Comparison of ENCODE assay signal across 20 mouse cellular contexts in genomic region chr16:84744703-84745490, GRCm38 (mm10). TPM values are rescaled to one million over a fixed set of nuclear protein-coding genes. Genes with fewer than 3 reads are reported as not detected.
A peak's percentile ranks its signal among the peaks of the same experiment; 100 is the strongest.
DNase-seq lines count a peak whose midpoint lies in the region; ATAC-seq and TF ChIP-seq lines count a peak whose summit lies in the region.
"Had no signal": no experiment of that assay in that cellular context is flagged by ENCODE, and none has a peak within 500 bp of the region (broad histone marks: within the 10 kb centered on the region; RNA-seq: fewer than 3 reads in every experiment).

No protein-coding gene starts in this region.

- no peak overlapping the region for H3K4me3 ChIP-seq in embryonic facial prominence, embryonic 14.5 days (ENCODE audit: low read depth, low read length)
- H3K4me3 ChIP-seq in embryonic facial prominence, embryonic 10.5 days: no peak overlapping the region
- H3K4me3 ChIP-seq in heart, embryonic 16.5 days (ENCODE audit: low read length): no peak overlapping the region
- H3K4me3 ChIP-seq in lung, embryonic 16.5 days (ENCODE audit: low read length): no peak overlapping the region
- H3K4me3 ChIP-seq in forebrain, embryonic 16.5 days (replicated peaks; ENCODE audit: low read length): no peak overlapping the region
- H3K4me3 ChIP-seq in kidney, adult 2 months (ENCODE audit: insufficient read depth, low read depth, low read length): no peak overlapping the region
- H3K4me3 ChIP-seq: heart, embryonic 15.5 days; limb, embryonic 10.5 days; liver, embryonic 15.5 days; stomach, embryonic 15.5 days had no signal

- H3K4me1 ChIP-seq in embryonic facial prominence, embryonic 14.5 days (ENCODE audit: control insufficient read depth, insufficient read depth, low read length): no peaks in the 10 kb centered on the region
- H3K4me1 ChIP-seq in embryonic facial prominence, embryonic 10.5 days: no peaks in the 10 kb centered on the region
- peaks cover 2% of the 10 kb centered on the region; the same call in 1 of the 2 replicates for H3K4me1 ChIP-seq in heart, embryonic 16.5 days (ENCODE audit: control insufficient read depth, insufficient read depth, low read length)
- no peaks in the 10 kb centered on the region for H3K4me1 ChIP-seq in lung, embryonic 16.5 days (replicated peaks; ENCODE audit: control insufficient read depth, insufficient read depth, low read length)
- H3K4me1 ChIP-seq in forebrain, embryonic 16.5 days (replicated peaks; ENCODE audit: control insufficient read depth, insufficient read depth, low read length): no peaks in the 10 kb centered on the region
- H3K4me1 ChIP-seq in kidney, adult 2 months (ENCODE audit: control insufficient read depth, insufficient read depth, low read length): no peaks in the 10 kb centered on the region
- H3K4me1 ChIP-seq: limb, embryonic 10.5 days; liver, embryonic 15.5 days; stomach, embryonic 15.5 days had no signal

- WGBS in embryonic facial prominence, embryonic 14.5 days: 68% methylated on average over 10 of the region's 10 CpGs
- 79% methylated on average over 10 of the region's 10 CpGs for WGBS in embryonic facial prominence, embryonic 10.5 days
- 57% methylated on average over 9 of the region's 10 CpGs for WGBS in heart, embryonic 16.5 days
- WGBS in lung, embryonic 16.5 days: 36% methylated on average over 10 of the region's 10 CpGs
- WGBS in forebrain, embryonic 16.5 days: 45% methylated on average over 10 of the region's 10 CpGs
- 54% methylated on average over 10 of the region's 10 CpGs for WGBS in kidney, adult 2 months

- no peak overlapping the region for H3K27ac ChIP-seq in embryonic facial prominence, embryonic 14.5 days (replicated peaks; ENCODE audit: low read depth, low read length)
- H3K27ac ChIP-seq in embryonic facial prominence, embryonic 10.5 days (replicated peaks): no peak overlapping the region
- no peak overlapping the region for H3K27ac ChIP-seq in heart, embryonic 16.5 days (ENCODE audit: low read length)
- H3K27ac ChIP-seq in lung, embryonic 16.5 days (ENCODE audit: low read length): no peak overlapping the region
- no peak overlapping the region for H3K27ac ChIP-seq in forebrain, embryonic 16.5 days (ENCODE audit: low read length)
- H3K27ac ChIP-seq in kidney, adult 2 months (ENCODE audit: insufficient read depth, low read depth, low read length): no peak overlapping the region
- H3K27ac ChIP-seq: heart, embryonic 15.5 days; limb, embryonic 10.5 days; liver, embryonic 15.5 days; stomach, embryonic 15.5 days had no signal

- H3K4me2 ChIP-seq in embryonic facial prominence, embryonic 14.5 days (ENCODE audit: low read depth, low read length): no peak overlapping the region
- peak overlapping the region; percentile 23; the same call in 1 of the 2 replicates for H3K4me2 ChIP-seq in heart, embryonic 16.5 days (ENCODE audit: low read depth, low read length)
- H3K4me2 ChIP-seq in lung, embryonic 16.5 days (ENCODE audit: low read depth, low read length): no peak overlapping the region
- H3K4me2 ChIP-seq in forebrain, embryonic 16.5 days (ENCODE audit: low read length): no peak overlapping the region
- H3K4me2 ChIP-seq: heart, embryonic 15.5 days; liver, embryonic 15.5 days; stomach, embryonic 15.5 days had no signal

- no peaks in the 10 kb centered on the region for H3K9me3 ChIP-seq in embryonic facial prominence, embryonic 14.5 days (ENCODE audit: control insufficient read depth, low read length)
- H3K9me3 ChIP-seq in embryonic facial prominence, embryonic 10.5 days: no peaks in the 10 kb centered on the region
- H3K9me3 ChIP-seq in heart, embryonic 16.5 days (replicated peaks; ENCODE audit: control insufficient read depth, low read length): no peaks in the 10 kb centered on the region
- H3K9me3 ChIP-seq in lung, embryonic 16.5 days (ENCODE audit: control insufficient read depth, low read length): no peaks in the 10 kb centered on the region
- H3K9me3 ChIP-seq in forebrain, embryonic 16.5 days (ENCODE audit: control insufficient read depth, low read length): no peaks in the 10 kb centered on the region
- H3K9me3 ChIP-seq: heart, embryonic 15.5 days; limb, embryonic 10.5 days; liver, embryonic 15.5 days; stomach, embryonic 15.5 days had no signal

- H3K27me3 ChIP-seq in embryonic facial prominence, embryonic 14.5 days (replicated peaks; ENCODE audit: control insufficient read depth, insufficient read depth, low read length): no peaks in the 10 kb centered on the region
- H3K27me3 ChIP-seq in embryonic facial prominence, embryonic 10.5 days (replicated peaks; ENCODE audit: low read depth, poor library complexity, severe bottlenecking): no peaks in the 10 kb centered on the region
- H3K27me3 ChIP-seq in heart, embryonic 16.5 days (ENCODE audit: control insufficient read depth, insufficient read depth, low read length): no peaks in the 10 kb centered on the region
- no peaks in the 10 kb centered on the region for H3K27me3 ChIP-seq in lung, embryonic 16.5 days (ENCODE audit: control insufficient read depth, insufficient read depth, low read depth, low read length)
- no peaks in the 10 kb centered on the region for H3K27me3 ChIP-seq in forebrain, embryonic 16.5 days (replicated peaks; ENCODE audit: control insufficient read depth, insufficient read depth, low read length)
- H3K27me3 ChIP-seq in kidney, adult 2 months (replicated peaks; ENCODE audit: control insufficient read depth, insufficient read depth, low read length): no peaks in the 10 kb centered on the region
- H3K27me3 ChIP-seq: heart, embryonic 15.5 days; liver, embryonic 15.5 days; stomach, embryonic 15.5 days had no signal

- no peaks in the 10 kb centered on the region for H3K36me3 ChIP-seq in embryonic facial prominence, embryonic 14.5 days (ENCODE audit: control insufficient read depth, insufficient read depth, low read length)
- no peaks in the 10 kb centered on the region for H3K36me3 ChIP-seq in embryonic facial prominence, embryonic 10.5 days (replicated peaks)
- no peaks in the 10 kb centered on the region for H3K36me3 ChIP-seq in heart, embryonic 16.5 days (ENCODE audit: control insufficient read depth, insufficient read depth)
- H3K36me3 ChIP-seq in lung, embryonic 16.5 days (ENCODE audit: control insufficient read depth, insufficient read depth, low read length): no peaks in the 10 kb centered on the region
- no peaks in the 10 kb centered on the region for H3K36me3 ChIP-seq in forebrain, embryonic 16.5 days (ENCODE audit: control insufficient read depth, insufficient read depth)
- H3K36me3 ChIP-seq in kidney, adult 2 months (ENCODE audit: control insufficient read depth, insufficient read depth, low read length): no peaks in the 10 kb centered on the region
- H3K36me3 ChIP-seq: heart, embryonic 15.5 days; limb, embryonic 10.5 days; liver, embryonic 15.5 days; stomach, embryonic 15.5 days had no signal

- ATAC-seq in embryonic facial prominence, embryonic 14.5 days (ENCODE audit: low read depth): no peak
- ATAC-seq in heart, embryonic 16.5 days (replicated peaks; ENCODE audit: extremely low read depth, insufficient read depth, low FRiP score): no peak
- peak; percentile 34; the same call in 1 of the 2 replicates for ATAC-seq in lung, embryonic 16.5 days (ENCODE audit: low read depth)
- 0 out of 2 replicates have a peak, but pooled peaks have one; percentile 28 for ATAC-seq in forebrain, embryonic 16.5 days
- ATAC-seq: inflammation-experienced regulatory T-cells, adult 6 months had no signal

- TF ChIP-seq POLR2A in kidney, adult 2 months (IDR thresholded peaks at IDR 0.05; ENCODE audit: low read depth, low read length): no peak

- no peak for TF ChIP-seq CTCF in kidney, adult 2 months (conservative IDR thresholded peaks at IDR 0.05; ENCODE audit: insufficient read depth, insufficient read length, low read depth, low read length)

- no peak overlapping the region for H3K9ac ChIP-seq in embryonic facial prominence, embryonic 14.5 days (ENCODE audit: low read depth, low read length)
- no peak overlapping the region for H3K9ac ChIP-seq in heart, embryonic 16.5 days (ENCODE audit: low read length)
- H3K9ac ChIP-seq in lung, embryonic 16.5 days (ENCODE audit: low read length): no peak overlapping the region
- H3K9ac ChIP-seq in forebrain, embryonic 16.5 days (replicated peaks; ENCODE audit: low read depth, low read length): no peak overlapping the region
- H3K9ac ChIP-seq: heart, embryonic 15.5 days; liver, embryonic 15.5 days; stomach, embryonic 15.5 days had no signal

- DNase-seq in embryonic facial prominence, embryonic 14.5 days (ENCODE audit: low spot score): peak; percentile 12
- DNase-seq in embryonic facial prominence, embryonic 10.5 days (ENCODE audit: low spot score): no peak
- DNase-seq in heart, postnatal 4 days: no peak
- DNase-seq in lung, postnatal 10 days: no peak
- no peak for DNase-seq in kidney, adult 2 months
- DNase-seq: adrenal gland, postnatal 25 days; cerebellum, postnatal 14 days; gastrocnemius, postnatal 10 days; right cerebral cortex, adult 18-20 months; spleen, adult 18-20 months; thymus, postnatal 14 days had no signal

RNA-seq across cellular contexts. Expression of gene Mrpl39, which starts 9.4 kb away (rescaled TPM):
- polyA plus RNA-seq in embryonic facial prominence, embryonic 14.5 days (2014; fragmentation: Nextera tagmentation; extraction: Ambion mirVana): 43.0 and 44.0 TPM in 2 replicates
- polyA plus RNA-seq in embryonic facial prominence, embryonic 10.5 days (2016; fragmentation: Nextera tagmentation; extraction: Ambion mirVana): 55.0 and 57.9 TPM in 2 replicates
- 51.9 and 53.4 TPM in 2 replicates for polyA plus RNA-seq in heart, embryonic 16.5 days (2015; fragmentation: Nextera tagmentation; extraction: Ambion mirVana)
- 10 to 100 TPM; 31.7 to 32.2 TPM for total RNA-seq in heart, postnatal 4 days (2021)
- 44.2 and 47.0 TPM in 2 replicates for polyA plus RNA-seq in lung, embryonic 16.5 days (2015; fragmentation: Nextera tagmentation; extraction: Ambion mirVana)
- polyA plus RNA-seq in forebrain, embryonic 16.5 days (2015; fragmentation: Nextera tagmentation; extraction: Ambion mirVana): 32.5 and 34.2 TPM in 2 replicates
- 26.6 and 34.1 TPM in 2 replicates for polyA plus RNA-seq in kidney, adult 2 months (2012; rRNA removed)

RNA-seq across cellular contexts. Expression of gene Jam2, which starts 29.0 kb away (rescaled TPM):
- polyA plus RNA-seq in embryonic facial prominence, embryonic 14.5 days (2014; fragmentation: Nextera tagmentation; extraction: Ambion mirVana): 21.2 and 21.6 TPM in 2 replicates
- 9.6 and 14.3 TPM in 2 replicates for polyA plus RNA-seq in embryonic facial prominence, embryonic 10.5 days (2016; fragmentation: Nextera tagmentation; extraction: Ambion mirVana)
- 8.5 and 9.8 TPM in 2 replicates for polyA plus RNA-seq in heart, embryonic 16.5 days (2015; fragmentation: Nextera tagmentation; extraction: Ambion mirVana)
- 10 to 100 TPM; 32.2 to 33.9 TPM for total RNA-seq in heart, postnatal 4 days (2021)
- 14.6 and 15.2 TPM in 2 replicates for polyA plus RNA-seq in lung, embryonic 16.5 days (2015; fragmentation: Nextera tagmentation; extraction: Ambion mirVana)
- 15.8 and 18.0 TPM in 2 replicates for polyA plus RNA-seq in forebrain, embryonic 16.5 days (2015; fragmentation: Nextera tagmentation; extraction: Ambion mirVana)
- polyA plus RNA-seq in kidney, adult 2 months (2012; rRNA removed): 5.0 and 6.1 TPM in 2 replicates
- total RNA-seq: neutrophil, adult 5-6 weeks had no signal

Comparison
In these comparisons a context has a peak if more than half of its experiments do, and no peak if none do; other contexts are left out.
1. ATAC-seq: peak in lung, embryonic 16.5 days (single experiment) and forebrain, embryonic 16.5 days (single experiment); none in embryonic facial prominence, embryonic 14.5 days (single experiment) and heart, embryonic 16.5 days (single experiment).